Mouse (Mus musculus): ENCODE measurements around the gene Svopl.

DNA sequence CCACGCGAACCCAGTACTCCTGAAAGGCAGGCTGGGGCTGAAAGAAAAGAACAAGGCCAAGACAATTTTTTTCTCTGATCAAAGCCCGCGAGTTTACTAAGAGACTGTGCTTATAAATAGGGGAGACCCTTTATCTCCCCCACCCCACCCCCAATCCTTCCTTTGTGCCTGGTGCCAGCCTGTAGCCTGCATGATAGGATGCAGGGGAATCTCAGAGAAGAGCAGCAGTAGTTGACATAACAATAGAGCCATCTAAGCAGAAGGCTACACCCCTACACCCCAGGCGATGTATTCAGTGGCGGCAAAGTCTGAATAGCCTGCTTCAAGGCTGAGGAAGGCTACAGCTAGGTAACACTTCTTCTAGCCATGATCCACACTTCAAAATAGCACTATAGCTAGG lies 110.3 kb downstream of the Svopl start:
- no peak for TF ChIP-seq GATA1 (IDR thresholded peaks at IDR 0.05; ENCODE audit: low read length)
- no peak for TF ChIP-seq TAL1 (IDR thresholded peaks at IDR 0.05; ENCODE audit: low read length)
